Mouse (Mus musculus): ENCODE measurements around the gene Lef1. TPM values are rescaled to one million over a fixed set of nuclear protein-coding genes. Genes with fewer than 3 reads are reported as not detected.

Lef1 gene
- total RNA-seq, 1 experiment = 11.1 TPM

- in situ Hi-C loops (cut with MboI; ENCODE audit: low sequenced_read_pairs in 2 of 2, unreplicated experiment in 2 of 2) = no loop called here
- Histone ChIP-seq H3K36me3 (ENCODE audit: control insufficient read depth, insufficient read depth, low read length, poor library complexity, severe bottlenecking) (peaks cover 25% of the 10 kb centered on the region), H3K9me3 (ENCODE audit: control insufficient read depth, insufficient read depth, low read depth, low read length) (no peaks in the 10 kb centered on the region), H3K4me1 (ENCODE audit: control insufficient read depth in 2 of 2, insufficient read depth in 2 of 2, low read length in 2 of 2, poor library complexity in 1 of 2) (peaks cover 4 to 18% of the 10 kb centered on the region in 2 experiments), H3K4me3 (ENCODE audit: insufficient read depth in 1 of 2, low read depth in 1 of 2, low read length in 2 of 2, poor library complexity in 1 of 2, severe bottlenecking in 1 of 2) (no peak overlapping the region), H3K9ac (ENCODE audit: insufficient read depth, low read depth, low read length, poor library complexity, severe bottlenecking) (no peak overlapping the region), H3K27ac (ENCODE audit: insufficient read depth, low read depth, low read length, poor library complexity, severe bottlenecking) (no peak overlapping the region)
- TF ChIP-seq ZNF384 (IDR thresholded peaks at IDR 0.05; ENCODE audit: low read depth, low read length) (no peak), HCFC1 (IDR thresholded peaks at IDR 0.05; ENCODE audit: borderline replicate concordance, insufficient read depth, low read length) (peak; percentile 43; the same call in 1 of the 2 replicates), MAFK (IDR thresholded peaks at IDR 0.05; ENCODE audit: insufficient read depth, low read depth, low read length) (no peak), ZC3H11A (IDR thresholded peaks at IDR 0.05; ENCODE audit: borderline replicate concordance, low read depth, low read length) (peak; percentile 43; the same call in 1 of the 2 replicates), CHD2 (IDR thresholded peaks at IDR 0.05; ENCODE audit: low read depth, low read length) (no peak)
- peak; percentile 68 for DNase-seq (ENCODE audit: low read depth, low spot score)
These were observed 135.7 kb downstream of the Lef1 start for GRCm38 (mm10) chr3:131245766-131246578.

DNA sequence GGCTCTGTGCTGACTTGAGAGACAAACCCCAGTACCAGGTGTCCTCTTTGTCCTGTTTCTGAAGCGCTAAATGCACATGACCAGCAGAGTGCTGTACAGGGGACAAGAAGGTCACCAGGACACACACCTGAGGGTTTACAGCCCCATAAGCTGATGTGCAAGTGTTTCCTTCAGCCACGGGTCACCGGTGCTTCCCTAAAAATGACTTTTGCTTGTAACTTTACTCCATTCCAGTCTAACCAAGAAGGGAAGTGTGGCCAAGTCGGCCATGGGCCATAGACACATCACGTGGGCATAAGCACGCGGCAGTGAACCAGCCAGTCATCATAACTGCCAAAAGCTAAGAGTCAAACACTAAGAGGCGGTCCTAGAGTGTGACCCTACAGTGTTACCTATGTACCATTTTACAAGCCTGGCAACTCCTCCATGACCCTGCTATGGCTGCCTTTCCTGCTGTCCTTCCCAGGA lies 136.3 kb downstream of the Lef1 start:
- Histone ChIP-seq H3K36me3 (ENCODE audit: control insufficient read depth, insufficient read depth, low read length, poor library complexity, severe bottlenecking) (peaks cover 25% of the 10 kb centered on the region), H3K27ac (ENCODE audit: insufficient read depth, low read depth, low read length, poor library complexity, severe bottlenecking) (no peak overlapping the region), H3K4me1 (ENCODE audit: control insufficient read depth in 2 of 2, insufficient read depth in 2 of 2, low read length in 2 of 2, poor library complexity in 1 of 2) (peaks cover 4 to 18% of the 10 kb centered on the region in 2 experiments), H3K9me3 (ENCODE audit: control insufficient read depth, insufficient read depth, low read depth, low read length) (no peaks in the 10 kb centered on the region), H3K9ac (ENCODE audit: insufficient read depth, low read depth, low read length, poor library complexity, severe bottlenecking) (no peak overlapping the region), H3K4me3 (ENCODE audit: insufficient read depth in 1 of 2, low read depth in 1 of 2, low read length in 2 of 2, poor library complexity in 1 of 2, severe bottlenecking in 1 of 2) (no peak overlapping the region)
- DNase-seq (ENCODE audit: low read depth, low spot score) = no peak
- in situ Hi-C loops (cut with MboI; ENCODE audit: low sequenced_read_pairs in 2 of 2, unreplicated experiment in 2 of 2) = no loop called here
- TF ChIP-seq HCFC1 (IDR thresholded peaks at IDR 0.05; ENCODE audit: borderline replicate concordance, insufficient read depth, low read length) (no peak), CHD2 (IDR thresholded peaks at IDR 0.05; ENCODE audit: low read depth, low read length) (no peak), ZNF384 (IDR thresholded peaks at IDR 0.05; ENCODE audit: low read depth, low read length) (no peak), MAFK (IDR thresholded peaks at IDR 0.05; ENCODE audit: insufficient read depth, low read depth, low read length) (no peak)

DNA sequence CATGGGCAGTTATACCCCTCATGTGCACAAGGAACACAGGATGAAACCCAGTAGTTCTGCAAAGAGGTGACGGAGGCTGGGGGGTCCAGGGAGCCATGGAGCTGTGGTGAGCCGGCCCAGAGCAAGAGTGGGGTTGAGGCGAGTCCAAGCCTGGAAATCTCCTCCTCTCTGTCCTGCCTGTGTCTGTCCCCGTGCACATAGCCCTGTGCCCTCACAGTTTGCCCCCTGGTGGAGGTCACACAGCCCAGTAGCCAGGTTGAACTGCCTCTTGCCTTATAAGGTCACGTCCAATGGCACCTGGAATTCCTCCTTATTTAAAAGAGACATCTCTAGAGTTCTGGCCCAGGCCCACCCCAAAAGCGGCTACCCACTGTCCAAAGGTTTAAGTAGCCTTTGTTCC lies 137.2 kb downstream of the Lef1 start:
- no peak overlapping the region for H3K9ac ChIP-seq (ENCODE audit: insufficient read depth, low read depth, low read length, poor library complexity, severe bottlenecking)
- in situ Hi-C loops (cut with MboI; ENCODE audit: low sequenced_read_pairs in 2 of 2, unreplicated experiment in 2 of 2) = no loop called here
- H3K4me3 ChIP-seq (ENCODE audit: insufficient read depth in 1 of 2, low read depth in 1 of 2, low read length in 2 of 2, poor library complexity in 1 of 2, severe bottlenecking in 1 of 2) = no peak overlapping the region
- H3K27ac ChIP-seq (ENCODE audit: insufficient read depth, low read depth, low read length, poor library complexity, severe bottlenecking) = no peak overlapping the region
- peaks cover 4 to 18% of the 10 kb centered on the region in 2 experiments for H3K4me1 ChIP-seq (ENCODE audit: control insufficient read depth in 2 of 2, insufficient read depth in 2 of 2, low read length in 2 of 2, poor library complexity in 1 of 2)
- H3K36me3 ChIP-seq (ENCODE audit: control insufficient read depth, insufficient read depth, low read length, poor library complexity, severe bottlenecking) = peaks cover 23% of the 10 kb centered on the region
- H3K9me3 ChIP-seq (ENCODE audit: control insufficient read depth, insufficient read depth, low read depth, low read length) = no peaks in the 10 kb centered on the region
- TF ChIP-seq CHD2 (IDR thresholded peaks at IDR 0.05; ENCODE audit: low read depth, low read length) = no peak
- TF ChIP-seq ZC3H11A (IDR thresholded peaks at IDR 0.05; ENCODE audit: borderline replicate concordance, low read depth, low read length) = no peak
- no peak for TF ChIP-seq MAFK (IDR thresholded peaks at IDR 0.05; ENCODE audit: insufficient read depth, low read depth, low read length)
- no peak for TF ChIP-seq HCFC1 (IDR thresholded peaks at IDR 0.05; ENCODE audit: borderline replicate concordance, insufficient read depth, low read length)
- TF ChIP-seq ZNF384 (IDR thresholded peaks at IDR 0.05; ENCODE audit: low read depth, low read length) = no peak
- DNase-seq (ENCODE audit: low read depth, low spot score) = no peak

GRCm38 (mm10) chr3:131247851-131248250 lies 137.6 kb downstream of the Lef1 start:
- Histone ChIP-seq H3K9me3 (ENCODE audit: control insufficient read depth, insufficient read depth, low read depth, low read length) (no peaks in the 10 kb centered on the region), H3K4me1 (ENCODE audit: control insufficient read depth in 2 of 2, insufficient read depth in 2 of 2, low read length in 2 of 2, poor library complexity in 1 of 2) (peaks cover 4 to 18% of the 10 kb centered on the region in 2 experiments), H3K9ac (ENCODE audit: insufficient read depth, low read depth, low read length, poor library complexity, severe bottlenecking) (no peak overlapping the region), H3K27ac (ENCODE audit: insufficient read depth, low read depth, low read length, poor library complexity, severe bottlenecking) (no peak overlapping the region), H3K36me3 (ENCODE audit: control insufficient read depth, insufficient read depth, low read length, poor library complexity, severe bottlenecking) (peaks cover 22% of the 10 kb centered on the region), H3K4me3 (ENCODE audit: insufficient read depth in 1 of 2, low read depth in 1 of 2, low read length in 2 of 2, poor library complexity in 1 of 2, severe bottlenecking in 1 of 2) (no peak overlapping the region)
- TF ChIP-seq CHD2 (IDR thresholded peaks at IDR 0.05; ENCODE audit: low read depth, low read length) (no peak), MAFK (IDR thresholded peaks at IDR 0.05; ENCODE audit: insufficient read depth, low read depth, low read length) (no peak), ZNF384 (IDR thresholded peaks at IDR 0.05; ENCODE audit: low read depth, low read length) (no peak), ZC3H11A (IDR thresholded peaks at IDR 0.05; ENCODE audit: borderline replicate concordance, low read depth, low read length) (no peak), HCFC1 (IDR thresholded peaks at IDR 0.05; ENCODE audit: borderline replicate concordance, insufficient read depth, low read length) (no peak)
- no peak for DNase-seq (ENCODE audit: low read depth, low spot score)
- in situ Hi-C loops (cut with MboI; ENCODE audit: low sequenced_read_pairs in 2 of 2, unreplicated experiment in 2 of 2) = no loop called here

Measured in ES-E14 (cell line).